Mouse (Mus musculus) neural tube, embryonic 14.5 days (tissue): ENCODE data around the gene Gga3. TPM values are rescaled to one million over a fixed set of nuclear protein-coding genes. Genes with fewer than 3 reads are reported as not detected.

Source experiments
- ATAC-seq: fragments of 200-750 bp; cut with Nextera tagmentation; 2 replicates; pipeline ENCODE4 v1.8.0; 2017; ENCODE audit warnings: low read depth, mild to moderate bottlenecking, moderate TSS enrichment, moderate library complexity
- H3K27ac ChIP-seq: fragments of 300-500 bp; sonication (generic); 2 replicates; pipeline ENCODE4 v1.5.1; 2014; ENCODE audit warnings: low read depth, mild to moderate bottlenecking, control low read depth, low read length, moderate library complexity, mixed read lengths
- H3K27me3 ChIP-seq: fragments of 300-500 bp; sonication (generic); 2 replicates; pipeline ENCODE4 v1.6.1; 2014; ENCODE audit warnings: low read length; ENCODE audit not compliant: control insufficient read depth, insufficient read depth
- H3K36me3 ChIP-seq: fragments of 300-500 bp; sonication (generic); 2 replicates; pipeline ENCODE4 v1.6.1; 2014; ENCODE audit warnings: low read length, mixed read lengths; ENCODE audit not compliant: control insufficient read depth, insufficient read depth
- H3K4me1 ChIP-seq: fragments of 300-500 bp; sonication (generic); 2 replicates; pipeline ENCODE4 v1.6.1; 2014; ENCODE audit warnings: low read length; ENCODE audit not compliant: control insufficient read depth, insufficient read depth
- H3K4me2 ChIP-seq: fragments of 300-500 bp; sonication (generic); 2 replicates; pipeline ENCODE4 v1.6.1; 2014; ENCODE audit warnings: mild to moderate bottlenecking, low read depth, low read length, control low read depth
- H3K4me3 ChIP-seq: fragments of 300-500 bp; sonication (generic); 2 replicates; pipeline ENCODE4 v1.5.1; 2014; ENCODE audit warnings: low read depth, low read length, control low read depth, mixed read lengths
- H3K9ac ChIP-seq: fragments of 300-500 bp; sonication (generic); replicated peaks from 2 replicates; pipeline ENCODE4 v1.6.1; 2014; ENCODE audit warnings: low read depth, mild to moderate bottlenecking, control low read depth, low read length, mixed read lengths
- H3K9me3 ChIP-seq: fragments of 300-500 bp; sonication (generic); 2 replicates; pipeline ENCODE4 v1.6.1; 2016; ENCODE audit warnings: low read length; ENCODE audit not compliant: control insufficient read depth
- WGBS: fragments of 180-500 bp; shearing (Covaris S2); extraction: QIAGEN DNeasy Blood & Tissue Kit; methylation state at CpG from one replicate; pipeline ENCODE4 v1.1.7; 2014; 5-methylcytosine and 5-hydroxymethylcytosine counted together
- polyA plus RNA-seq: library from polyadenylated mRNA; unstranded; fragments of >200 nt; fragmentation: Nextera tagmentation; extraction: Ambion mirVana; gene quantifications from 2 replicates; pipeline ENCODE4 v1.2.1, GENCODE M21; 2014

Gene Gga3
- polyA plus RNA-seq, 1 experiment from 2014 or later = 35.2 TPM

DNA sequence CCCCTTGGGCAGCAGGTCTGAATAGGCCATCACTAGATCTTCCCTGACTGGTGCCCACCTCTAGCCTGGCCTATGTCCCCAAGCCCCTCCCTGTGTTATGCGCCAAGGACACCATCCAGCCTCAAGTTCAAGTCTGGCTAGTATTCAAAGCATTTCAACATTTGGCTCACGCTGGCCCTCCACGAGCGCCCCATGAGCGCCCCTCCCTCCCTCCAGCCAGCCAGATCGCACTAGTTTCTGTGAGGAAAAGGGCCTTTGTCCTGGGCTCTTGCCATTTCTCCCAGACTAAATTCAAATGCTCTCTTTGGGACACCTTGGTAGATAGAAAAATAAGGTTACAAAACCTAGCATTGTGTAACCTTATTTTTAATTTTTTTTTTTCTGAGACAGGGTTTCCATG is 12.0 kb upstream of the Gga3 start:
- 93% methylated on average over 6 of the region's 6 CpGs for WGBS
- H3K27me3 ChIP-seq = no peaks in the 10 kb centered on the region
- no peaks in the 10 kb centered on the region for H3K9me3 ChIP-seq
- no peak overlapping the region for H3K9ac ChIP-seq
- ATAC-seq = no peak
- peaks cover 12% of the 10 kb centered on the region for H3K36me3 ChIP-seq
- peaks cover 6% of the 10 kb centered on the region; the same call in 1 of the 2 replicates for H3K4me1 ChIP-seq
- no peak overlapping the region for H3K27ac ChIP-seq
- H3K4me3 ChIP-seq = no peak overlapping the region
- no peak overlapping the region for H3K4me2 ChIP-seq

- H3K4me1 ChIP-seq = peaks cover 6% of the 10 kb centered on the region; the same call in 1 of the 2 replicates
- no peak overlapping the region for H3K27ac ChIP-seq
- no peak for ATAC-seq
- no peaks in the 10 kb centered on the region for H3K9me3 ChIP-seq
- H3K4me2 ChIP-seq = no peak overlapping the region
- H3K27me3 ChIP-seq = no peaks in the 10 kb centered on the region
- 90% methylated on average over 15 of the region's 15 CpGs for WGBS
- no peak overlapping the region for H3K4me3 ChIP-seq
- no peak overlapping the region for H3K9ac ChIP-seq
- H3K36me3 ChIP-seq = 0 out of 2 replicates have a peak, but pooled peaks cover 8% of the 10 kb centered on the region
Observed at GRCm38 (mm10) chr11:115615108-115615825, 11.4 kb upstream of the Gga3 start.

DNA sequence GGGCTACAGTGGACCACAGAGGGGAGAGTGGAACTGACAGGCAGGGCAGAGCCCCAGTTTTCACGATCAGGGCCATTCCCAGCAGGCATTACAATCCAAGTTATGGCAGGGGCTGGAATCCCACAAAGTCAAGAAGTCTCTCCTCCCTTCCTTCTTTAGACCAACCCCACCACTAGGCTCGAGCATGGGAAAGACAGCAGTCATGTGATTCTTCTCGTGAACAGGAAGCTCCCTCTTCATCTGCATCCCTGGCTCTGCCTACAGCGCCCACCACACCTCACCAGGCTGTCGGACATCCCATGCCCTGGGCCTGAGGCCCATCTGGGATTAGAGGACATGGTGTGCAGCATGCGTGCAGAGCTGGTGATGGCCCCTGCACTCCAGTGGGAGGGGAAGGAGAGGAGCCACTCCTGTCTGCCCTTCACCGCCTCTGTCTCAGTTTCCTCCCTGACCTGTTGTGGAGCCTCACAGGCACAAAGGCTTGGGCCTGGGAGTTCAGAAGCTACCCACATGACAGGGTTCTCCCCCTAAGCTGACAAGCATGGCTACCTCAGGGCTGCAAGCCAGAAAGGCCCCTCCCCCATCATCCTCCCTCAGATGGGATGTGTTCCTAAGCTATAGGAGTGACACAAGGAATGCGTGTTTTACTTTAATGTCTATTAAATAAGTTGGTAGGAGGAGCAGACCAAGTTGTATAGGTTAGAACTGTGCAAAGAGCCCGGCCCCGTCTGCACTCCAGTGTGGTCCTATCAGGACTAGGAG is 10.7 kb upstream of the Gga3 start:
- no peaks in the 10 kb centered on the region for H3K9me3 ChIP-seq
- 85% methylated on average over 10 of the region's 10 CpGs for WGBS
- ATAC-seq = no peak
- no peak overlapping the region for H3K4me3 ChIP-seq
- peaks cover 6% of the 10 kb centered on the region; the same call in 1 of the 2 replicates for H3K4me1 ChIP-seq
- H3K9ac ChIP-seq = no peak overlapping the region
- peaks cover 8% of the 10 kb centered on the region; the same call in 1 of the 2 replicates for H3K36me3 ChIP-seq
- no peaks in the 10 kb centered on the region for H3K27me3 ChIP-seq
- H3K27ac ChIP-seq = no peak overlapping the region
- no peak overlapping the region for H3K4me2 ChIP-seq

GRCm38 (mm10) chr11:115613138-115613945 is 9.5 kb upstream of the Gga3 start:
- Histone ChIP-seq H3K27me3 (no peaks in the 10 kb centered on the region), H3K9ac (peak overlapping the region; percentile 63), H3K36me3 (peaks cover 14% of the 10 kb centered on the region; the same call in 1 of the 2 replicates), H3K9me3 (no peaks in the 10 kb centered on the region), H3K4me3 (peak overlapping the region; percentile 62), H3K27ac (peak overlapping the region; percentile 2; the same call in 1 of the 2 replicates), H3K4me1 (peaks cover 6% of the 10 kb centered on the region; the same call in 1 of the 2 replicates), H3K4me2 (peak overlapping the region; percentile 90)
- no peak for ATAC-seq
- WGBS = 2% methylated on average over 16 of the region's 16 CpGs

DNA sequence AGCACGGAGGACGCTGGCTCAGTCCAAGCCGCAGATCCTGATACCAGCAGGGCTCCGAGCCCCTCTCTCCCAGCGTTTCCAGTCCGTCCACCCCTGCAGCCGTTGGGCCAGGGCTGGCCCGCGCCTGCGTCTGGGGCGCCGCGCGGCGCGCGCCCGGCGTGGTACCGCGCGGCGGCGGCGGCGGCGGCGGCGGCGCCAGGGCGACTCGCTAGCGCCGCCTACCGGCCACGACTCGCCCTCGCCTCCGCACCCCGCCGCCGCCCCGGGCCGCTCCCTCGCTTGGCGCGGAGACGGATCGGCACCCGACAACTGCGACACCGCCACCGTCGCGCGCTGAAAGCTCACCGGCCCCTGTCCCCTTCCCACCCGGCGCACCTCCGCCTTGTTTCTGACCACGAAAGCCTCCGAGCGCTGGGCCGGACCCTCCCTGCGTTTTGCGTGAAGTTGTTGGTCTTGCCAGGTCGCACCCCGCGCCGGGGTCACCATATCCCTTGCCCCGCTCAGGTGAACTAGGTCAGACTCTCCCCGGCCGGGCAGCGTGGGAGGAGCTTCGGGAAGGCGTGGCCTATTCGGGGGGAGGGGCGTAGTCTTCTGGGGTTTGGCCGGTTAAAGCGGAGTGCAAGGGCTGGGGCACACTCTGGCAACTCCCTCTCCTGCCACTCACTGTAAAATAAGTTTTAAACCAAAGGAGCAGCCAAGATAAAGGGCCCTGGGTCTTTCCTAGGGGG is 8.7 kb upstream of the Gga3 start, which contains the start of gene Mif4gd:
Gene Mif4gd, minus strand, starts transcription at position 560 of the 728 bp plus-strand sequence.
- Histone ChIP-seq H3K9ac (peak within 1 kb of the TSS; percentile 63), H3K27me3 (no peaks in the 10 kb centered on the region), H3K4me3 (peak within 1 kb of the TSS; percentile 62), H3K9me3 (no peaks in the 10 kb centered on the region), H3K4me1 (peaks cover 6% of the 10 kb centered on the region; the same call in 1 of the 2 replicates), H3K27ac (peak within 1 kb of the TSS; percentile 73), H3K4me2 (peak within 1 kb of the TSS; percentile 90), H3K36me3 (peaks cover 21% of the 10 kb centered on the region; the same call in 1 of the 2 replicates)
- peak; percentile 78 for ATAC-seq
- WGBS = under 1% methylated on average over 51 of the region's 80 CpGs

- ATAC-seq = peak; percentile 18; the same call in 1 of the 2 replicates
- H3K4me2 ChIP-seq = peak overlapping the region; percentile 90
- no peaks in the 10 kb centered on the region for H3K27me3 ChIP-seq
- peaks cover 25% of the 10 kb centered on the region for H3K36me3 ChIP-seq
- H3K4me3 ChIP-seq = peak overlapping the region; percentile 62
- peak overlapping the region; percentile 52; the same call in 1 of the 2 replicates for H3K27ac ChIP-seq
- peaks cover 6% of the 10 kb centered on the region; the same call in 1 of the 2 replicates for H3K4me1 ChIP-seq
- H3K9me3 ChIP-seq = no peaks in the 10 kb centered on the region
- under 1% methylated on average over 13 of the region's 13 CpGs for WGBS
- peak overlapping the region; percentile 63; the same call in 1 of the 2 replicates for H3K9ac ChIP-seq
Observed at GRCm38 (mm10) chr11:115612059-115612409, 8.2 kb upstream of the Gga3 start.

GRCm38 (mm10) chr11:115611173-115611572 is 7.3 kb upstream of the Gga3 start:
- no peak overlapping the region for H3K9ac ChIP-seq

DNA sequence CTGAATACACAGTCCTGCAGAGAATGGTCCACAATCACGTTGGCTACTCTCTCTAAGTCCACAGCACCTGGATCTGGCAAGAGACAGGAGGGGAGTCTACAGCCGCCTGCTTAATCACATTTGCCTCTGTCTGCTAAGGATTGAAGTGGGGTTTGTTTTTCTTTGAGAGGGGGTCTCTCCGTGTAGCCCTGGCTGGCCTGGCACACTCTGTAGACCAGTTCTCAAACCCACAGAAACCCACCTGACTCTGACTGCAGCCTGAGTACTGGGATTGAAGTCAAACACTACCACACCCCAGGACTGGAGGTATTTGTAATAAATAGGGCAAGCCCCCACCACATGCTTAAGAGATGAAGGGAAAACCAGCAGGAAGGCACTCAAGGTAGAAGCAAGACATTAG is 5.7 kb upstream of the Gga3 start:
- Histone ChIP-seq H3K27me3 (no peaks in the 10 kb centered on the region), H3K4me2 (no peak overlapping the region), H3K4me3 (no peak overlapping the region), H3K27ac (no peak overlapping the region), H3K36me3 (peaks cover 29% of the 10 kb centered on the region), H3K9ac (no peak overlapping the region), H3K4me1 (peaks cover 13% of the 10 kb centered on the region), H3K9me3 (no peaks in the 10 kb centered on the region)
- WGBS = 82% methylated on average over 3 of the region's 3 CpGs
- no peak for ATAC-seq

More at GRCm38 (mm10) chr11:115611173-115611572, 7.3 kb upstream of the Gga3 start:
- H3K4me3 ChIP-seq = no peak overlapping the region; the same call in 1 of the 2 replicates
- no peak overlapping the region for H3K27ac ChIP-seq
- no peaks in the 10 kb centered on the region for H3K27me3 ChIP-seq
- WGBS = 65% methylated on average over 6 of the region's 6 CpGs
- no peak overlapping the region for H3K4me2 ChIP-seq
- H3K9me3 ChIP-seq = no peaks in the 10 kb centered on the region
- peaks cover 6% of the 10 kb centered on the region; the same call in 1 of the 2 replicates for H3K4me1 ChIP-seq
- peaks cover 31% of the 10 kb centered on the region for H3K36me3 ChIP-seq
- ATAC-seq = no peak
